Mouse (Mus musculus) olfactory bulb, adult 2 months (tissue): ENCODE data around the gene Cep95.

Source experiments
- CTCF ChIP-seq: fragments of 200-500 bp; IDR thresholded peaks from 2 replicates; pipeline ENCODE4 v1.5.1; 2012; ENCODE audit warnings: low read depth, mild to moderate bottlenecking, low read length, moderate library complexity; ENCODE audit not compliant: insufficient read depth
- POLR2A ChIP-seq: fragments of 200-500 bp; IDR thresholded peaks from 2 replicates; pipeline ENCODE4 v1.6.1; 2012; ENCODE audit warnings: mild to moderate bottlenecking, low read depth, low read length, moderate library complexity; ENCODE audit not compliant: insufficient read depth

DNA sequence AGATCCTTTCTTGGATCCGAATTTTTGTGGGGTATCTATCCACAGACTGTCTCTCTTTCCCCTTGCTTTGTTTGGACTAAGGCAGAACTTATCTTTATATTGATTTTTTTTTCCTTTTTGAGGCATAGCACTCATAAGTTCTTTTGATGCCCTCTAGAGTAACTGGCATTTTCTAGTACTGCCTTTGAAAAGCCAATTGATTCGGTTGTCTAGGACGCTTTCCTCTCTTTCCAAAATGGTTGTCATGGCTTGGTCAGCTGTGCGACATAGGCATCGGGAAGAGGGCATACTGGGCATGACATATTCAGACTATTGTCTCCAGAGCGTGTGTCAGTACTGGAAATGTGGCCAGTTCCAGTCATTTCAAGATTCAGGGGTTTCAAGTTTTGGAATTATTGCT, 597 bp downstream of the Cep95 start:
- TF ChIP-seq POLR2A (no peak), CTCF (no peak)
